Mouse (Mus musculus): ENCODE results near the gene Nup54.

- no peak for TF ChIP-seq CTCF (IDR thresholded peaks at IDR 0.05; ENCODE audit: control insufficient read depth, insufficient read depth, insufficient replicate concordance, low read depth, low read length)
- no peak for TF ChIP-seq POLR2A (IDR thresholded peaks at IDR 0.05; ENCODE audit: control insufficient read depth, low read depth, low read length)
These were observed 48.9 kb downstream of the Nup54 start for GRCm38 (mm10) chr5:92386102-92386501.
